Mouse (Mus musculus) layer of hippocampus, postnatal 14 days (tissue): ENCODE results near the gene Ranbp9. TPM values are rescaled to one million over a fixed set of nuclear protein-coding genes. Genes with fewer than 3 reads are reported as not detected.

Experiments
- DNase-seq, 2 experiments: peaks; one replicate each; pipeline ENCODE4 v3.0.0; 2021 to 2022; ENCODE audit warnings: low spot score in 2 of 2, mixed read lengths in 1 of 2
- long read RNA-seq, 2 experiments: library from polyadenylated mRNA; stranded (forward); transcript quantifications; one replicate each; pipeline ENCODE4 v2.0.0; 2021
- total RNA-seq, 2 experiments: library from RNA; stranded (reverse); gene quantifications; 2 replicates each; pipeline ENCODE4 v1.2.3; 2021

Ranbp9 gene
- 10 to 100 TPM; 79.4 to 82.4 TPM for total RNA-seq
- long read RNA-seq, experiment 1, transcript Ranbp9-201 (14 exons, 3,371 nt) = major isoform, 44 of 55 reads
- long read RNA-seq, experiment 1, partial matches to known transcripts = 3 of 55 reads
- long read RNA-seq, experiment 1, other reads (novel, unspliced or antisense) = 8 of 55 reads
- long read RNA-seq, experiment 2, transcript Ranbp9-201 (14 exons, 3,371 nt) = major isoform, 68 of 81 reads
- long read RNA-seq, experiment 2, partial matches to known transcripts = 4 of 81 reads
- long read RNA-seq, experiment 2, other reads (novel, unspliced or antisense) = 8 of 81 reads

DNA sequence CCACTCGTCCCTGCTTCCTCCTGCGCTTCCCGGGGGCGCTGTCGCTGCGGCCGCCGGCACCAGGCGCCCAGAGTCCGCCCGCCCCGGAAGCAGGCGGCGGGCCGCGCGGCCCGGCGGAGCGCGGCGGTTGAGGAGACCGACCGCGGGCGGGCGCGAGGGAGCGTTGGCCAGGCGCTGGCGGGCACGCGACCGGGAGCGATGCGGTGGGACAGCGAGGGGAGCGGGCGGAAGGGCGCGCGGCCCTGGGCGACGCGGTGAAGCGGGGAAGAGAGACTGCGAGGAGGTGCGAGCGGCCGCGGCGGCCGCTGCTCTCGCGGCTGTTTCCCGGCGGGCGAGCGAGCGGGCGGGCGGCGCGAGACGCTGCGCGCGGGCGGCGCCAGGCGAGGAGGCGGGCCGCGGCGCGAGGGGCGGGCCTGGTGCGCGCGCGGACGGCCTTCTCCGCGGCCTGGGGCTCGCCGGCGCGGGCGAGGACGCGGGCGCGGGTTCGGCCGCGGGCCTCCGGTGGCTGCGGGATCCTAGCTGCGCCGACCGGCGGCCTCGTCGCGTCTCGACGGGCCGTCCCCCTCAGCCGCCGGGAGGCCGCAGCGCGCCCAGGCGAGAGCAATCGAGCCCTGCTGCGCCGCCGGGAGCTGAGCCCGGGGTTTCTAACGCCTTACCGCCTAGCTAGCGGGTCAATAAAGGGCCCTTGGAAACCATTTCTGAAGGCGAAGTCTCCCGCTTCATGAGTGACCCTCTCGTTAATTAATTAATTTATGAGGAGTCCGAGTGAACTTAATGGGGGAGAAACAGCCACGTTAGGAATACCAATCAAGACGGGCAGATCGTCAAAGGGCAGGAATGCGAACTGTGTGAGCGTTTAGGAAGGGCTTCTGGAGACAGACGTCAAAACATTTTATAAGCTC is at the start of gene Ranbp9:
Gene Ranbp9, minus strand, starts transcription at position 326 of the 902 bp plus-strand sequence.
- peak; percentile 70 to 75 for DNase-seq

DNA sequence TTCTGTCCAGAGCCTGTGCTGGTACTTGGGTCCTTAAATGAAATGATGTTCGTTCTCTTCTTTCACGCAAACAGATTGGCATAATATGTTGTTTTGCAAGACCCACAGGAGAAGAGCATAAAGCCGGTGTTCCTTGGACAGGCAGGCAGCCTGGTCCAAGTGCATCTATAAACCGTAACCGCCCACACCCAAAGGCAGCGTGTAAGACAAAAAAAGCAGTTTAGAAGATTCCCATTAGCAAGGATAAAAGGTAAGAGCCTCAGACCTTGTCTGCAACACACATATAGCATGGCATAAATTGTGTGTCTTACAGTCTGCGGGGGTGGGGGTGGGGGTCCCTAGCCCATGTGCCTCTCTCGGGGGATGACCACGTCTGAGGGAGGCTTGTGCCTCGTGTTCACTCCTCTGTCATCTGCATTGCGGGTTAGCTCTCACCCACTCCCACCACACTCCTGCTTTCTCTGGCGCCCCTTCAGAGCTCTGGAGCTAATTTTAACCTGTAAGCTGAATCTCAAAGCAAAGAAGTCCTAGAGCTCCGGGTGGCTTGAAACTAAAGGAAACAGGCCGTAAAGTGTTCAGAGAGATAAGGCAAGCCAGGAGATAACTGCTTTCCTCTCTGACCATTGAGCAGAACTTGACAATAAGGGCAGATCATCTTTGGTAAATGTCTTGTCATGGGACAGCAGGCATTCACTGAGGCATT is 49.2 kb upstream of the Ranbp9 start:
- DNase-seq = no peak

DNA sequence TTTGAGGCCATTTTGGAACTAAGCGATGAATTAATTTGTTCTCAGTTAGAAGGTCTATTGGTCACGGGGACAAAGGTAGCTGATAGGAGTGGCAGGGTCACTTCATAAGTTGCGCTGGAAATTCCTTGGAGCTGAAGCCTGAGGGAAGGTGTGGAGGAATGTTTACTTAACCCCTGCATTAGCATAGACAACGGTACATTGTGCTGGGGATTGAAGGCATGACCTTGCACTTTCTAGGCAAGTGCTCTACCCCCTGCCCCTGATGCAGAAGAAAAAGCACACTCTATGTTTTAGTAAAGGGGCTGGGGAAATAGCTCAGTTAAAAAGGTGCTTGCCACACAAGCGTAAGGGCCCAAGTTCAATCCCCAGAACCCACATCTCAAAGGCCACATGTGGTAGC is 45.2 kb upstream of the Ranbp9 start:
- no peak for DNase-seq

DNA sequence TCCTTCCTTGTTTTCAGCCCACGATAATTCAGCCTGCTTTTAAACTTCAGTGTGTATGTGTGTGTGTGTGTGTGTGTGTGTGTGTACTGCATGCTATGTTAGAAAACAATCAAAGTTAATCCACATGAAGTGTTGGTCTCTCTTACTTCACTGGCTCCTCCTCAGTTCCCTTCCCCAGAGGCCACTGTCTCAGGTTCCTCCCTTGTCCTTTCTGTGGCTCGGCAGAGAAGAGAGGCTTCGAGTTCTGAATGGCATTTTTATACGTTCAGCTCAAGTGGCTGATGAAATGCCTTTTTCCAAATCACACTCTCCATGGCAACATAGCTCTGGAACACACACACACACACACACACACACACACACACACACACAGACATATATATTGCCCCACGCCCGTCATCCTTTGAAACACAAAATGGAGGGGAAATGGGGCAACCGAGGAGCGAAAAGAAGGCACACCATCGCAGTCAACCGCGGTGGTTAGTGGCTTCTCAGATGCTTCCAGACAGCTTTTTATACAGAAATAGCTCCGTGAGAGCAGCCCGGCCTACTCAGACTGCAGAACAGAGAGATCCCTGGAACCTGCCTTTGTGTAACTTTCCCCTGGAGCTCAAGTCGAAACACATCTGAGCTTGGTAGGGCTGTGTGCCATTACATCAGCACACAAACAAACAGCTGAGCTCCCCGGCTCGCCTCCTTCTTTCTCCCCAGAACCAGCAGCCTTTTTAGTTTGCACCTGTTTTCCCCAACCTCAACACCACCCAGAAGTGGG is 44.5 kb upstream of the Ranbp9 start:
- no peak for DNase-seq

DNA sequence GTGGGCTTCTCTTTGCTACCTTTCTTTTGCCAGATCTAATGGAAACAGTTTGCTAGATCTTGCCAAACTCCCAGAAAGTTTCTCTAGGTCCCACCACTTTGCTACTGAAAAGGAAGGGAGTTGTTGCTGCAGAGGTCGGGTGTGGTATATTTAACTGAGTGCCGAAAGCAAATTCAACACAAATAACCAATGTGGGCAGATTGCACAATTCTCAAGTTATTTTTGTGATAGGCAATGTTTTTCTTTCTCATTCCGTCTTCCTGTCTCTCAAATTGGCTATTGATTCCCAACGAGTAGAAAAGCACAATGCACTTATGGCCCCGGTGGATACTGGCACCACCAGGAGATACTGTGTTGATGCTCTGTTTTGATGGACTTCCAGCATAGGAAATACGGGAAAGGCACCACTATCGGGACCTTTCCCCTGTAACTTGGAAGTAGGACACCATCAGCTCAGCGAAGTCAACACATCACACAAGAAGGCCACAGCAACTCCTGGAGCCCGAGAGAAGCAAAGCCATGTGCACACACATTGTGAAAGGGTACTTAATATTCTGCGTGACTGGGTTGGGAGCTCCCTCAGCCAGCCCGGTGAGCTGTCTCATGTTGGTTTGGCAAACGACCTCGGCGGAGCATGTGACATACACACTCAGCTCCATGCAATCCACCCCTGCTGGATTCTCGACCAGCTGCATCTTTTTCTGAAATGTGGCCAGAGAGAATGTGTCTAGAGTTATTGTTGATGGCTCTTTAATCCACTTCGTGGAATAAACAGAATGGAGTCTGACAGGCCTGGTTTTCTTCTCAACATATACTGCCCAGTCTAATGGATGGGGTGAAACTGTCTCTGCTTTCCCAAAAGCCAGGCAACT is 43.6 kb upstream of the Ranbp9 start:
- DNase-seq = no peak

- DNase-seq = no peak
Observed at GRCm38 (mm10) chr13:43523906-43524480, 42.9 kb upstream of the Ranbp9 start.

DNA sequence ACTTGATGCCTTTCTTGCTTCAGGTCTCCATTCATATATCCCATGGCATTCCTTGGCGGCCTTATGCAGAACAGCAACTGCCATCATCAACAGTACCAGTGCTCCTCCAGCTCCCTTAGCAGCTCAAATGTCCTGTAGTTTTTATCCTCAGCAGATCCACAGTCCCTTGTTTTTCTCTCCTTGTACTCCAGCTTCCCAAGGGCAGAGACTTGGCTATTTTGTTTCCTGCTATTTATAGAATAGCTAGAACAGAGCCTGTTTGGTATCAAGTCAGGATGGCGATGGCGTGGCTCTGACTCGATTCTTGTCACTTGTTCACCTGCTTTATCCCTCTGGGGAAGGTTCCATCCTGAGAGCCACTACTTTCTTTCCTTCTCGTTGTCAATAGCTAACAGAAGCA is 40.9 kb upstream of the Ranbp9 start:
- DNase-seq = no peak

- DNase-seq = no peak
Observed at GRCm38 (mm10) chr13:43519251-43519650, 38.2 kb upstream of the Ranbp9 start.

- no peak for DNase-seq
Observed at GRCm38 (mm10) chr13:43517371-43517770, 36.3 kb upstream of the Ranbp9 start.

DNA sequence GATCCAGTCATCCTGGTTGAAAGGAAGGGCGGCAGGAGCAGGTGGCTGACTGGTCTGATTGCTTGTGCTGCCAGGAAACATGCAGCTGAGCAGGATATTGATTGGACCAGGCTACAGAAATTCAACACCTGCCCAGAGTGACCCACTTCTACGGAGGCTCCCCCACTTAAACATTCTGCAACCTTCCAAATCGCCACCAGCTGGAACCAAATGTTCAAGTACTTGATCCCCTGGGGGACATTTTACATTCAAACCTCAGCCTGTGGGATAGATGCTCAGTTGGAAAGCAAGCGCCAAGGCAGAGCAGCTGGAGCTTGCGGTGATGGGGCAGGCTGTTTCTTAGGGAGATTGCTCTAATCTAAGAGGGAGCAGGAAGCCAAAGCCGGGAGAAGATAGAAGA is 35.8 kb upstream of the Ranbp9 start:
- no peak for DNase-seq

- DNase-seq = no peak
Observed at GRCm38 (mm10) chr13:43516119-43516518, 35.0 kb upstream of the Ranbp9 start.

DNA sequence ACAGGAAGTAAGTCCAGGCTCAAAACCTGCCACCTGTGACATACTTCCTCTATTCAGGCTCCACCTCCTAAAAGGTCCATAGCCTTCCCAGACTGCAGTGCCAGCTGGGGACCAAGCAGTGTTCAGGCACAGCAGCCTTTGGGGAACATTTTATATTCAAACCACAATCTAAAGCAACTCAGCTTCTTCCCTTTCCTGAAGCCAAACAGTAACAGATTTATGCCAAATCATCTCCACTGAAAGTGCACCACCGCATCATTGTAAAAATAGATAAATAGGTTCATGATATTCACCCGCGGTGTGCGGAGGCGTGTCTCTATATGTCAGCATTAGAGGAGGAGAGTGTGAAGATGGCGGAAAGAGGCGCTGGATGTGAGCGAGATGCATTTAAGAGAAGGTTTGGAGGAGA is 33.9 kb upstream of the Ranbp9 start:
- no peak for DNase-seq

DNA sequence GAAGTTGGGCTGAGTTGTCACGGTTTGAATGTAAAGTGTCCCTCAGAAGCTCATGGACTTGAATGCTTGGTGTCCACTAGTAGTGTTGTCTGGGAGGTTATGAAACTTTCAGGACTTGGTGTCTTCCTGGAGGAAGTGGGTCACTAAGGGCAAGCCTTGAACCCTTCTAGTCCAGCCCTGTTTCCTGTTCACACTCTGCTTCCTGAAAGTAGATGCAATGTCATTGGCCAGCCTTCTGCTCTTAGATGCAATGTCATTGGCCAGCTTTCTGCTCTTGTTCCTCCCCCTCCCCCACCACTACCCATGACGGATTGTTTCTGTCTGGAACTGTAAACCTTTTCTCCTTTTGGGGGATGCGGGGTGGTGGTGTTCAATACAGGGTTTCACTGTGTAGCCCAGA is 31.7 kb upstream of the Ranbp9 start:
- DNase-seq = no peak

DNA sequence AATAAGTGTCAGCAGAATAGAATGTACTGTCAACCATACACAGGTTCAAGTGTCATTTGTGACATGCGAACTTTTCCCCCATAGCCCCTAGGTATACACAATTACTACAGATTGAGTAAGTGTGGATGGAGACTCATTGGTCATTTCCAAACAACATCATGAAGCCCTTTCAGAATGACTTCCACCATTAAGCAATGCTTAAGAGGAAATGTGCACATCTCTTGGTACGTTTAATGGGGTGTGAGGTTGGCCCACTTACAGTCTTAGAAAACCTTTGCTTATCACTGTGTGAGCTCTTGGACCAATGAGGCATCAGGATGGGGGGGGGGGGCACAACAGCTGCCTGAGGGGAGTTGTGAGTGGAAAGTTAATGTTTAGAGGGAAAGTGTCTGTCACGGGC is 24.7 kb upstream of the Ranbp9 start:
- no peak for DNase-seq

DNA sequence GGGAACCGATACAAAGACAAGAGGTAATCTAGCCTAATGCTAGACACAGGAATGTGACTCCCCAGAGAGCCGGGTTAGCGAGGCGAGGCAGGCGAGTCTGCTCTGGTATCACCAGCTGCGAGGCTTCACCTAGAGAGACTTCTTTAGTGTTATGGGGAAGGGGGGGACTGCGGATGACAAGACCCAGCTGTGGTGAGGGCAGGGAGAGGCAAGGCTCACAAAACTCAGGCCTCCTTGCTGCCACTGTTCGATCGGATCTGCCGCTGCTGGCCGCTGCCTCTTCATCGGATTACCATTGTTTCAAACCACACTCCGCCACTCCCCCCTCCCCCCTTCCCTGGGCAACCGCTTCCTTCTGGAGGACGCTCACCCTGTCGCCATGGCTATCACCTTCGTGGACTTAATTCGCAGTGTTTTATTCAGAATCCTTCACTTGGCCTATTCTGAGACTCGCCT is 22.3 kb upstream of the Ranbp9 start:
- DNase-seq = no peak

DNA sequence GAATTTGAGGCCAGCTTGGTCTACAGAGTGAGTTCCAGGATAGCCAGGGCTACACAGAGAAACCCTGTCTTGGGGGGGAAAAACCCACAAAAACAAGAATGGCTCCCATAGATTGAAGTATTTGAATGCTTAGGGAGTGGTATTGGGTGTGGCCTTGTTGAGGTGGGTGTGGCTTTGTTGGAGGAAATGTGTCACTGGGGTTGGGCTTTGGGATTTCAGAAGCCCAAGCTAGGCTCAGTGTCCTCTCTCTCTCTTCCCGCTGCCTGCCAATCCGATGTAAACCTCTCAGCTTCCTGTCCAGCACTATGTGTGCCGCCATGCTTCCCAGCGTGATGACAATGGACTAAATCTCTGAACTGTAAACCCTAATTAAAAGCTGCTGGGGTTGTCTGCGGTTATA is 20.5 kb upstream of the Ranbp9 start:
- DNase-seq = no peak

DNA sequence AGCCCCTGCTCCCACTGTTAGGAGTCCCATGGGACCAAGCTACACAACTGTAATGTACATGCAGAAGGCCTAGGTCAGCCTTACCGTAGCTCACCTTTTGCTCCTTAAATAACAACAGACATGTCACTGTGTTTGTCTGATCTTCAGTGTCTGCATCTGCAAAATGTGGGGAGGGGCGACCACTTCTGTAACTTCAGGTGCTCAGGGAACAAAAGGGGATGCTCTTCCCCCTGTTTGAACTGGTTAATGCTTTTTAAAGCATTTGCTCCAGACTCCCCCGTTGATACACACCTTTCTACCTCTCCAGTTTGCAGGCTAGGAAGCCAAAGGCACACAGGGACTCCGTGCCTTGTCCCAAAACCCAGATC is 19.4 kb upstream of the Ranbp9 start:
- DNase-seq = no peak

DNA sequence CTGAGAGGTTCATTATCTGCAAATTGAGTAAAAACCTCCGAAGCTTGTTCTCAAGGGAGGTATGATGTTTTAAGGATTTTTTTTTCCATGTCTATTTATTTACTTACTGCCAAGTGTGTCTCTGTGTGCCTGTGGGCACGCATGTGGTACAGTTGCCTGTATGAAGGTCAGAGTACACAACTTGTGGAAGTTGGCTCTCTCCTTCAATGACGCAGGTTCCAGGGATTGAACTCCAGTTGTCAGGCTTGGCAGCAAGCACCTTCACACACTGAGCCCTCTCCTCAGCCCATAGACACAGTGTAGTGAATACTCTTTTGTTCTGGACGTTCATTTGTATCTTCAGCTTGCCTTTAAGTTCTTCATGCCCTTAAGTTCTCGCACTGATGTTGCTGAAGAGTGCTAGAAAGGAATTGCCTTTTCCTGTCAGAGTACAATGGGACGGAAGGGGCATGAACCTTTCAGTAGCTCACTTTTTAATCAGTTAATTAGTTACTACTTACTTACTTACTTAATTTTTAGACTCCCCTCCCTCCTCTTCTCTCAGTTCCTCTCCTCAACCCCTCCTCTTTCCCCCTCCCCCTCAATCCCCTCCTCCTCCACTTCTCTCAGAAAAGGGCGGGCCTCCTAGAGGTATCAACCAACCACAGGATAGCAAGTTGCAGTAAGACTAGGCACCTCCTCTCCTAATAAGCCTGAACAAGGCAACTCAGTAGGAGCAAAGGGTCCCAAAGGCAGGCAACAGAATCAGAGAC is 18.8 kb upstream of the Ranbp9 start:
- DNase-seq = no peak

DNA sequence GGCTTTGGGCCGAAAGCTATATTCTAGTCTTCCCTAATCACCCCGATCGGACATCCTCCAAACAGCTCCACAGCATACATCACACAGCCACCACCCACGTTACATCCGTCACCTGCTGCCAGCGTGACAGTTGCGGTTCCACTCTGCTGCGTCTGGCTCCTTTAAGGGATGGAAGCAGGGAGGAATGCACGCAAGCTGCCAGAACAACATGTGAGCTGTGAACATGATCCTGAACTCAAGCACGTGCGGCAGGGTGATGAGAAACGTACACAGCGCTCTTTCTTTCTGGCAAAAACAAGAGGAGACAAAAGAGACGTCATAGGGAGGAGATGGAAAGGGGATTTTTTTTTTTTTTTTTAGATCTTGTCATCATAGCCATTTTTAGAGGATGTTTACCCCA is 17.8 kb upstream of the Ranbp9 start:
- no peak for DNase-seq
